Comparison of ENCODE assay signal across 18 mouse cellular contexts in the genomic region with DNA sequence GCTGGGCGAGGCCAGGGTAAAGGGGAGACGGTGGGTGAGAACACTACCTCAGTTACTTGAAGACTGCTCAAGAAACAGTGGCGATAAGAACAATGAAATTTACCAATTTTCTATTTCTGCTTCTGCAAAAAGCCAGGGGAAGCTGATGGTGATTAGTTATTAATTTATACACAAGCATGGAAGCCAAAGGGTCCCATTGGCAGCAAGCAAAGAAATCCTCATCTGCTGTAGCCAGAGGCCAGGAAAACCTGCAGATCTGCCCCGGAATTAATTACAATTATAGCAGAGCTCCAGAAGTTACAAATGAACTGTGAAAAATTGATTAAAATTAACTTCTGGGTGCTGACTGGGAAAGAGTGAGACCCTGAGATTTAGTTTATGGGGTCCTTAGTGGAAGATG.
"Had no signal": no experiment of that assay in that cellular context is flagged by ENCODE, and none has a peak within 500 bp of the region (broad histone marks: within the 10 kb centered on the region; RNA-seq: fewer than 3 reads in every experiment).

No protein-coding gene starts in this region.

- DNase-seq: kidney, adult 2 months; kidney, postnatal 25 days; layer of hippocampus, adult 9-11 months; liver; lung, adult 18-20 months; lung, postnatal 10 days; lung, postnatal 36 days; thymus, adult 18-20 months; thymus, postnatal 36 days had no signal

- H3K27ac ChIP-seq: kidney, postnatal 0 days; layer of hippocampus, adult 2 months; limb, embryonic 10.5 days; limb, embryonic 13.5 days; liver, embryonic 12.5 days; liver, embryonic 15.5 days; lung, embryonic 15.5 days; midbrain, embryonic 12.5 days had no signal

- H3K27me3 ChIP-seq: limb, embryonic 13.5 days; liver, embryonic 12.5 days; liver, embryonic 15.5 days; lung, embryonic 15.5 days; megakaryocyte, embryonic 14.5 days; midbrain, embryonic 12.5 days had no signal

- H3K4me3 ChIP-seq: layer of hippocampus, adult 2 months; limb, embryonic 10.5 days; limb, embryonic 13.5 days; liver, embryonic 12.5 days; liver, embryonic 15.5 days; lung, embryonic 15.5 days; megakaryocyte, embryonic 14.5 days; midbrain, embryonic 12.5 days had no signal

- H3K9ac ChIP-seq: limb, embryonic 13.5 days; liver, embryonic 12.5 days; liver, embryonic 15.5 days; lung, embryonic 15.5 days; midbrain, embryonic 12.5 days had no signal

- H3K4me1 ChIP-seq: liver, embryonic 12.5 days; liver, embryonic 15.5 days; lung, embryonic 15.5 days; megakaryocyte, embryonic 14.5 days; midbrain, embryonic 12.5 days had no signal

- H3K9me3 ChIP-seq: limb, embryonic 10.5 days; limb, embryonic 13.5 days; liver, embryonic 12.5 days; liver, embryonic 15.5 days; lung, embryonic 15.5 days; midbrain, embryonic 12.5 days had no signal

- H3K4me2 ChIP-seq: limb, embryonic 13.5 days; liver, embryonic 12.5 days; liver, embryonic 15.5 days; lung, embryonic 15.5 days; midbrain, embryonic 12.5 days had no signal

- H3K36me3 ChIP-seq: limb, embryonic 10.5 days; limb, embryonic 13.5 days; liver, embryonic 12.5 days; liver, embryonic 15.5 days; lung, embryonic 15.5 days; midbrain, embryonic 12.5 days had no signal

- ATAC-seq: liver, embryonic 12.5 days had no signal
